Mouse (Mus musculus) skeletal muscle tissue, adult 2 months (tissue): ENCODE results near the gene Cer1.

Source experiments
- DNase-seq: peaks from one replicate; pipeline ENCODE4 v3.0.0-alpha.2; 2012; ENCODE audit warnings: low read depth, low spot score

The Cer1 gene

GRCm38 (mm10) chr4:82875532-82875931 lies 9.4 kb downstream of the Cer1 start:
- no peak for DNase-seq

DNA sequence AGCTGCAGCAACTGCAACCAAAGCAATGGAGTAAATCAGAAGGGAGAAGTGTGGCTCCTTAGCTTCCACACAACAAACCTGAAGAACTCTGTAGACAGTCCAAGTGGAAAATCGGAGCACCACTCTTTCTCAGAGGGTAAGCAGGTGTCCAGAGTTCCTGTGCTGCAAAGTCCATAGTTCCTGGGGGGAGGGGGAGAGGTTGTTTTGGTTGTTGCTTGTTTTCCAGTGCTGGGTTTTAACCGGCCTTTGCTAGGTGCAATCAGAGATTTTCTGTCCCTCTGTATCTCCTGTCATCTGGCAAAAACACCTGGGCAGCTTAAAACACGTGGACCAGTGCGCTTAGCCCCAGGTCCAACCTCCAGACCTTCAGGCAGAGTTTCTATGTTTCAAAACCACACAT lies 10.2 kb downstream of the Cer1 start:
- no peak for DNase-seq

DNA sequence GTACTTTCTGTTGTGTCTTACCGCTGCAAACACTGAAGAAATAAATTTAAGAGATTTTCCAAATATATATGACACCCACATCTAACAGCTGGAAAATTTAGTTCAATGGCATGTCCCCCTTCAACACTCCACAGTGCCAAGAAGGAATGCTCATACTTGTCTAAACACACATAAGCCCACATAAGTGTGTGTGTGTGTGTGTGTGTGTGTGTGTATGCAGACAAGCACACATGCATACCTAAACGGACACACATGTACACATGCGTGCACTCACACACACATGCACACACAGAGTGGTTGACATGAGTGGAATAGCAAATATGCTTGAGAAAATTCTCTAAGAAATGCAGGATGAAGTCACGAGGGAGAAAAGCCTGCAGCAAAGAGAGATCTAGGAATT lies 12.4 kb downstream of the Cer1 start:
- no peak for DNase-seq

GRCm38 (mm10) chr4:82872121-82872520 lies 12.8 kb downstream of the Cer1 start:
- DNase-seq, result no peak

- DNase-seq, result no peak
Measured at GRCm38 (mm10) chr4:82870931-82871330, 14.0 kb downstream of the Cer1 start.

DNA sequence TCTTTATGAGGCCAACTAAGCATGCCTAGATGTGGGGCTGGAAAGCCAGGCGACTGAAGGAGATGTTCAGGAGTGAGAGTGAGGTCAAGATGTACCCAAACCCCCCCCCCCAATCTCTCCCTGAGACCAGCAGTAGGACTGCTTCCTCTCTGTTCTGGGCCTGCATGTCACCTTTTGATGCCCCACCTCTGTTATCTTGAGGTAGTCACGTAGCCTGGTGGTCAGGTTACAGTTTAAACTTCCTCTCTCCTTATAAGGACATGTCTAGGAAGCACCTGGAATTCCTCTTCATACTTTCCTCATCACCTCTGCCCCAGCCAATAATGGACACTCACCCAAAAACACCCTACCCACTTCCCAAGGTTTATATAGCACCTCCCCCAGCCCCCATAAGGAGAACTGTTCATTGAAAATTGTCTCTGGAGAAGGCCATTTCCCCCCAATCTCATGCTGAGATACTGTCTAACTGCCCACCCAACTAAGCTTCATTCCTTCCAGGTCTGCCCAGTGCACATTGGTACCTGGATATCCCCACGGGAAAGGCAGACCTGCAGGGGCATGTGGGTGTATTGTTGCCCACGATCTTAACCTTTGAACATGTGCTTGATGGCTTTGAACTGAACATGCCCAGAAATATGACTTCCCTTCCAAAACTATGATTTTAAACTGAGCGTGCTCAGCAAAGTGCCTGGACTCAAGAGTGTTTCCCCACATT lies 17.1 kb downstream of the Cer1 start:
- no peak for DNase-seq

- DNase-seq, result peak; percentile 10
Measured at GRCm38 (mm10) chr4:82867111-82867510, 17.8 kb downstream of the Cer1 start.

DNA sequence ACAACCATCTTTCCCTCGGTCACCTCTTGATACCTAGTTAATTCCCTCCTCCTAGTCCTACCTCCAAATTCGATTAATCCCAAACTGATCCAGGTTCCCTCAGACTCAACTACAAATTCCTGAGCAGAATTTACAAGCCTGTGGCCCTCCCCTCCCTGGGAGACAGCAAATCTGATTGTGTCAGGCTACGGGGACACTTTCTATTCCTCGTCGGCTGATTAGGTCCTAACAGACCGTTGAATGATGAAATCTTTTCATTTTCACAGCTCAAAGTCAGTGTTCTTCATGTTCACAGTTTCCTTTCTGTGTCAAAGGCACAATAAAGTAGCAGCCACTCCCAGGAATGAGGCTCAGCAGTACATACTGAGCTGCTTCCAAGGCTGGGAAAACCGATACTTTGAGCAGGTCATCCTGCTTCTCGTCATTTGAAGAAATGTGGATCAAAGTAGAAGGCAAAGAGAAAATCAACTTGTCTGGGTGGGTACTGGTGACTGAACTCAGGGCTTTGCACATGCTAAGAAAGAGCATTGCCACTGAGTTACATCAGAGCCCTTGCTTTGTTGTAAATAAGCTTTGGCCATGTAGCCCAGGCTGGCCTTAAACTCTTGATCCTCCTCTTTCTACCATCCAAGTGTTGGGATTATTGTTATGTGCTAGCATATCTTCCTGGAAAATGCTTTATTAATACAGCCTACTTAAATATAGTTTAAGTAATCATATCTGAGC lies 19.8 kb downstream of the Cer1 start:
- no peak for DNase-seq

- DNase-seq, result no peak
Measured at GRCm38 (mm10) chr4:82863316-82863715, 21.6 kb downstream of the Cer1 start.

DNA sequence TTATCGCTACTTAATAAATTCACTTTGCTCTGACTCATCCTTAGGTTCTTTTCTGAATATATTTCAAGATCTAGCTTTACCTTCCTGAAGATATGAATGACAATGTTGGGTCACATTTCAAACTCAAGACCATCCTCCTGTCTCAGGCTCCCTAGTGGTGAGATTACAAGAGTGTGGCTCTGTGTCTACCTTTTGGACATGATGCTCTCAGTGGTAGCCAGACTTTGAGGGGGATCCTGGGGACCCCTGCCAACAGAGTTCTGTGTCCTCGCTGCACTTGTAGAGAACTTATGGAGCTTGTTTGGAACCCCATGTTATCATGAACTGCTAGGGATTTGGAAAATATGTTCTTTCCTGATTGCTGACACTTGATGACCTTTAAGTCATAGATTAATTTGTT lies 23.5 kb downstream of the Cer1 start:
- DNase-seq, result no peak

DNA sequence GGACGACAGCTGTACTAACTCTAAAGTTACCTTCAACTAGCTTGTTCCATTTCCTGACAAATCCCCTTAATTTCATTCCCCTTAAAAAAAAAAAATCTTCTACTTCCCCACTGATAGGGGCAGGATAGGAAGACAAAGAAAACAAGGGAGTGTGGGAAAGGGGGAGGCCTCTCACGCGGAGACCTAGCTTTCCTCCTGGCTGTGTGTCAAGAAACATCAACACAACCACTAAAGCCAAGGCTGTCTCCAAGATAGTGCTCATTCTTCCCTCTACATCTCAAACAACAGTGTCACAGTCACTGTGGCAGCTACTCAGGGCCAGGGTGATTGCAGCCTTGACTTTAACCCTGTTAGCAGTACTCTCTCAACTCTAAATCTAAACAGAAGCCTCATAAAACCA lies 24.4 kb downstream of the Cer1 start:
- no peak for DNase-seq

- DNase-seq, result peak; percentile 39
Measured at GRCm38 (mm10) chr4:82859131-82860125, 25.5 kb downstream of the Cer1 start, which contains the start of gene Zdhhc21. Gene Zdhhc21 (minus strand): TSS chr4:82859958.

DNA sequence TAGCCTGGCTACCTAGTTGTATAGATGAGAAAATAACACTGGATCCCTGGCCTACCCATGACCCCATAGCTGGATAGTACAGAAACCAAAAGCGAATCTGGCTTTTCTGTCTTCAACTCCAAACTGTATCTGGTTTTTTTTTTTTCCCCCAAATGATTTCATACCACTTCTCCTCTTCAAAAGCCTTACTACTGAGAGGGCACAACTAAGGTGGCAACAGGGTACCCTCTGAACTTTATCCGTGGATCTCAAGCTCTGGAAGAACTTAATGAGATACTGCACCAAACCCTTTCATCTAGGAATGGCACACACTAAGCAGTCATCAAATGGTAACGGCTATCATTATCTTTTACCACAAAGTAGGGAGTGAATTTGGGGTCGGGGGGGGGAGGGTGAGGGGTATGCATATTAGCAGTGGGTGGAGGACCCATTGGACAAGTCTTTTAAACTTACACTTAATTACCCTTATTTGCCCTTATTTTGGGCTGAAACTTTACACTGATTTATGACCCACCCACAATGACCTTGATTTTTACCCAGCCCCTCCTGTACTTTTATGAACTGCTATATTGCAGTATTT lies 26.4 kb downstream of the Cer1 start:
- DNase-seq, result no peak

DNA sequence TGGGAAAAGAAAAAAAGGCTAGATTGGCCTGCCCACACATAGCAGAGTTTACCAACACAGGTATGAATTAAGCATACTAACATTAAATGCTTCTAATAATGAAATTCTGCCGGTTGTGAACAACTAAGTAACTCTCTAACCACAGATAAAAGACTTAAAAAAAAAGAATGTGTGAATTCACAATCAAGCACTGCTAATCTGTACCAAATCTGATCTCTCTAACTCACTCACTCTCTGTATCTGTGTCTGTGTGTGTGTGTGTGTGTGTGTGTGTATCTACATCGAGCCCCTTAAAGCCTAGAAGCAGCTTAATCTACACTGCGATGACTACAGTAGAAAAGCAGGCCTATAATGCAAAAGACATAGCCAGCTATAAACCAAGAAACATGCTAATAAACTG lies 28.0 kb downstream of the Cer1 start:
- DNase-seq, result no peak

DNA sequence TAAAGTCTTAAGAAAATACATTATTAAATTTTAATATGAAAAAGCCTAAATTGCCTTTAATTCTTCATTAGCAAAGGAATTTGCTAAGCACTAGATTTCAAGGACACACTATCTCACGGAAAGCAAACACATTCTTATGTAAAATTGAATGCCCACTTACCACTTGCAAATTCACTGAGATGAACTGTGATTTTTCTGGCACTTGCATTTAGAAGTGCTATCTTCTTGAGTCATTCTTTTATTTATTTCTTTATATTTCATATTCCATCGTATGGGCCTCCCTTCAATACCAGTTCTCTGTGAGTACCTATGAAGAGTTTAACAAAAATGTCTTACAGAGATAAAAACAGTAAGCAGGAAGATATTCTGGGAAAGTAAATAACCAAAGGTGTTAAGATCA lies 31.1 kb downstream of the Cer1 start:
- no peak for DNase-seq

GRCm38 (mm10) chr4:82848552-82849234 lies 36.3 kb downstream of the Cer1 start:
- no peak for DNase-seq

- DNase-seq, result no peak
Measured at GRCm38 (mm10) chr4:82837526-82838240, 47.3 kb downstream of the Cer1 start.
